Mouse (Mus musculus): Measurements from ENCODE around the gene Gm9603. TPM values are rescaled to one million over a fixed set of nuclear protein-coding genes. Genes with fewer than 3 reads are reported as not detected.
"Not testable (repeated sequence)": the region's sequence is repeated elsewhere in the genome, so short reads cannot be mapped to it uniquely, and the experiment has no call there.

Gene Gm9603
- not detected in 2 replicates for total RNA-seq (2021)
- long read RNA-seq = 0 reads

DNA sequence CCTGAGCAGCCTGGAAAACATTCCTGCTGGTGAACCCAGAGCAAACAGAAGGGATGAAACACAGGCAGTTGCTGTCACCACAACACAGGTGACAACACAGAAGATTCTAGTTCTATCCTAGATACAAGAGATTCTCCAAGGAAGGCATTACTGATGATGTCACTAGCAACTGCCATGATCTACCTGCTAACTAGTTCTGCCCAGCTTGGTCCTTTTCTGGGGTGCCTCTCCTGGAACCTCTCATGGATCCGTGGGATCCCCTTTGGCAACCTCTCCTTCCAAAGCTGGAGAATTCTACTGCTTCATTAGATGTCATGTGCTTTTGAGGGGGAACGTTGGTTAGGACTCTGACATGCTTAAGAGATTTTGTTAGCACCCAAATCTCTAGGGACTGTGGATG, at the start of gene Gm9603:
TSS of gene Gm9603 (minus strand) at position 101 of the 400 bp plus-strand sequence.
- not testable (repeated sequence) for DNase-seq

DNA sequence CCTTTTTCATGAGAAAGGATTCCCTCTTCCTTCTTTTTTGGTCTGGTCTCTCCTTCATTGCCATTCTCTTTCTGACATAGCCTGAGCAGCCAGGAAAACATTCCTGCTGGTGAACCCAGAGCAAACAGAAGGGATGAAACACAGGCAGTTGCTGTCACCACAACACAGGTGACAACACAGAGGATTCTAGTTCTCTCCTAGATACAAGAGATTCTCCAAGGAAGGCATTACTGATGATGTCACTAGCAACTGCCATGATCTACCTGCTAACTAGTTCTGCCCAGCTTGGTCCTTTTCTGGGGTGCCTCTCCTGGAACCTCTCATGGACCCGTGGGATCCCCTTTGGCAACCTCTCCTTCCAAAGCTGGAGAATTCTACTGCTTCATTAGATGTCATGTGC, 54.3 kb downstream of the Gm9603 start, which contains the start of gene Gm8265:
TSS of gene Gm8265 (minus strand) at position 101 of the 400 bp plus-strand sequence.
- not testable (repeated sequence) for DNase-seq

Other genes starting within 250 kb of the Gm9603 start
- 0.73 TPM in 1 of 2 replicates, not detected in the other for gene Gm3194, start 232.0 kb downstream of the Gm9603 start, total RNA-seq (2021)
- gene Gm8246, start 209.6 kb downstream of the Gm9603 start, total RNA-seq (2021) = not detected in 2 replicates
- gene Gm3187, start 203.2 kb downstream of the Gm9603 start, total RNA-seq (2021) = not detected in 2 replicates
- 0.58 TPM in 1 of 2 replicates, not detected in the other for gene Gm3488, start 185.8 kb downstream of the Gm9603 start, total RNA-seq (2021)
- not detected in 2 replicates for gene Gm3532, start 149.0 kb downstream of the Gm9603 start, total RNA-seq (2021)
- not detected in 2 replicates for gene Gm8265, start 54.4 kb downstream of the Gm9603 start, total RNA-seq (2021)
- not detected in 2 replicates for gene Gm3373, start 54.1 kb upstream of the Gm9603 start, total RNA-seq (2021)
- gene Gm3383, start 120.5 kb upstream of the Gm9603 start, total RNA-seq (2021) = 0.73 TPM in 1 of 2 replicates, not detected in the other
- gene Gm3424, start 142.9 kb upstream of the Gm9603 start, total RNA-seq (2021) = not detected in 2 replicates
- not detected in 2 replicates for gene Gm8237, start 192.9 kb upstream of the Gm9603 start, total RNA-seq (2021)

Measured in adrenal gland, postnatal 25 days (tissue).